Mouse (Mus musculus): Measurements from ENCODE around the gene Pklr. TPM values are rescaled to one million over a fixed set of nuclear protein-coding genes. Genes with fewer than 3 reads are reported as not detected.
A peak's percentile ranks its signal among the peaks of the same experiment; 100 is the strongest.

The Pklr gene
- polyA plus RNA-seq, 1 experiment from 2014 or later = 6.6 TPM

DNA sequence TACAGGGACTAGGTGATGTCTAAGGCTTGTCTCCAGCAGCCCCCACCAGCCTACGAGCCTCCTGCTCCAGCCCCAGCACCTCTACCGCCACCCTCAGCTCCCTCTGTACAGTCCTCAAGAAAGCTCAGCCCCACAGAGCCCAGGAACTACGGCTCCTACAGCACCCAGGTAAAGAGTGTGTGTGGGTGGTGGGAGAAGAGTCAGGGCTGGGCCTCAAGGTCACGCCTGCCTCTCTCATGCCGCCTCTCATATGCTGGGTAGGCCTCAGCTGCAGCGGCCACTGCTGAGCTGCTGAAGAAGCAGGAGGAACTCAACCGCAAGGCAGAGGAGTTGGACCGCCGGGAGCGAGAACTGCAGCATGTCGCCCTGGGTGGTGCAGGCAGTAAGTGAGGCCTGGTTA lies 43.1 kb downstream of the Pklr start:
- no peak for ATAC-seq (ENCODE audit: low FRiP score, low TSS enrichment)
- no peak overlapping the region for H3K9ac ChIP-seq (ENCODE audit: low read length)

DNA sequence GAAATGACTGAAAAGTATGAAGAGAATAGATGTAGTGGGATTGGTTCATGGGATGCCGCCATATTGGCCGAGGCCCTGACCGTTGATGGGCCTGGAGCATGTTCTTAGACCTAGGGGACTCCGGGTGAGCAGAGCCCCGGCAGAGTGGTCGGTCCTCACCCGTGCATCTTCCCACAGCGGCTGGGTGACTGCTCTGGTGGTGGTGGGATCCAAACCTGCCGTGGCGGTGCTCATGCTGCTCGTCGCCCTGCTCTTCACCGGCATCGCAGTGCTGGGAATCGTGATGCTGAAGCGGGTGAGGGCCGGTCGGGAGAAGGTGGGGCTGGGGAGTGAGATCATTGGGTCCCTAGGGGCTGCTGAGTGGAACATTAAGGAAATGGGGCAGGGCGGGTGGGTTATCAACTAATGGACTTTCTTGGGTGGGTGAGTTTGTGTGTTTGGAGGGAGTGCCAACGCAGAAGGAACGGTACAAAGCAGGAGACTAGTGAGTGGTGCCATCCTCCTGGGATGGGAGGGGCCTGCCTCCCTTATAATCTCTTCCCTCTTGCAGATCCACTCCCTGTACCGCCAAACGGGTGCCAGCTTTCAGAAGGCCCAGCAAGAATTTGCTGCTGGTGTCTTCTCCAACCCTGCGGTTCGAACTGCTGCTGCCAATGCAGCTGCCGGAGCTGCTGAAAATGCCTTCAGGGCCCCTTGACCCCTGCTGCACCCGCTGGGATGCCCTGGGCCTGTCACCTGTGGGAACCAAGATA lies 46.0 kb downstream of the Pklr start:
- H3K4me2 ChIP-seq (replicated peaks; ENCODE audit: low read depth) = no peak overlapping the region
- DNase-seq (ENCODE audit: low spot score) (no peak), ATAC-seq (ENCODE audit: low FRiP score, low TSS enrichment) (no peak)
- H3K4me3 ChIP-seq (ENCODE audit: low read depth, low read length) = no peak overlapping the region
- 89% methylated on average over 27 of the region's 27 CpGs for WGBS
- H3K36me3 ChIP-seq (ENCODE audit: control insufficient read depth, insufficient read depth, low read length) = peaks cover 19% of the 10 kb centered on the region; the same call in 1 of the 2 replicates
- TF ChIP-seq CTCF (IDR thresholded peaks at IDR 0.05; ENCODE audit: low read depth) (no peak), EP300 (optimal IDR thresholded peaks at IDR 0.05) (no peak)
- H3K9ac ChIP-seq (ENCODE audit: low read length) = no peak overlapping the region
- peaks cover 4% of the 10 kb centered on the region for H3K4me1 ChIP-seq (replicated peaks; ENCODE audit: control insufficient read depth, insufficient read depth)
- no peak overlapping the region for H3K27ac ChIP-seq (replicated peaks)
- no peaks in the 10 kb centered on the region for H3K27me3 ChIP-seq (ENCODE audit: control insufficient read depth, insufficient read depth, low read length)
- H3K9me3 ChIP-seq (ENCODE audit: control insufficient read depth, low read length) = no peaks in the 10 kb centered on the region

More for the DNA sequence above, 43.1 kb downstream of the Pklr start:
- no peak for DNase-seq (ENCODE audit: low spot score)
- Histone ChIP-seq H3K27me3 (ENCODE audit: control insufficient read depth, insufficient read depth, low read length) (no peaks in the 10 kb centered on the region), H3K36me3 (ENCODE audit: control insufficient read depth, insufficient read depth, low read length) (peaks cover 42% of the 10 kb centered on the region), H3K4me1 (replicated peaks; ENCODE audit: control insufficient read depth, insufficient read depth) (peaks cover 4% of the 10 kb centered on the region), H3K4me2 (replicated peaks; ENCODE audit: low read depth) (no peak overlapping the region), H3K9me3 (ENCODE audit: control insufficient read depth, low read length) (no peaks in the 10 kb centered on the region), H3K4me3 (ENCODE audit: low read depth, low read length) (no peak overlapping the region), H3K27ac (replicated peaks) (no peak overlapping the region)
- TF ChIP-seq EP300 (optimal IDR thresholded peaks at IDR 0.05) = no peak
- no peak for TF ChIP-seq CTCF (IDR thresholded peaks at IDR 0.05; ENCODE audit: low read depth)
- 89% methylated on average over 11 of the region's 11 CpGs for WGBS

DNA sequence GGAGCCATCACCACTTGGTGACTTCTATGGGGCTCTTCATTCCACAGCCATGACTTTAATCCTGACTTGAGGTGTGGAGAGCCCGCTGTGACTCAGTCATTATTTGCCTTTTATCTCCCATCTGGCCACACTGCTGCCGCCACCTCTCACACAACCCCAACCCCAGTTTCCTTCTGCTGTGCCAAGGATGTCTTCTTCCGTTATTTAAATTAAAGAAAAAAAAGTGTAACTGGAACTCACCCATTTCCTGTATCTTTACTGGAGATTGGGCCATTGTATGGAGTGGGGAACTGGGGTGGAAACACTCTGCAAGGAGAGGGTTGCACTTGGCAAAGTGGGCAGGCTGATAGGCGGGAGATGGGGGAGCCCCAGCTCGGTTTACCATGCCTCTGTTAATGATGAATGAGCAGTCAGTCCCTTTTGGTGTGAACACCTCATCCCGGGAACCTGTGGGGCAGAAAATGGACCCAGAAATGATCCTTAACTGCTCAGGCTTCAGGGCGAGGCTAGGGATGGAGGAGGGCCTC lies 46.7 kb downstream of the Pklr start:
- peaks cover 4% of the 10 kb centered on the region for H3K4me1 ChIP-seq (replicated peaks; ENCODE audit: control insufficient read depth, insufficient read depth)
- H3K9me3 ChIP-seq (ENCODE audit: control insufficient read depth, low read length) = no peaks in the 10 kb centered on the region
- WGBS = 35% methylated on average over 7 of the region's 7 CpGs
- peak overlapping the region; percentile 64 for H3K4me3 ChIP-seq (ENCODE audit: low read depth, low read length)
- TF ChIP-seq CTCF (IDR thresholded peaks at IDR 0.05; ENCODE audit: low read depth) (no peak), EP300 (optimal IDR thresholded peaks at IDR 0.05) (no peak)
- peaks cover 19% of the 10 kb centered on the region; the same call in 1 of the 2 replicates for H3K36me3 ChIP-seq (ENCODE audit: control insufficient read depth, insufficient read depth, low read length)
- H3K9ac ChIP-seq (ENCODE audit: low read length) = no peak overlapping the region
- no peak for DNase-seq (ENCODE audit: low spot score)
- no peaks in the 10 kb centered on the region for H3K27me3 ChIP-seq (ENCODE audit: control insufficient read depth, insufficient read depth, low read length)
- no peak overlapping the region; the same call in 1 of the 2 replicates for H3K27ac ChIP-seq (replicated peaks)
- H3K4me2 ChIP-seq (replicated peaks; ENCODE audit: low read depth) = peak overlapping the region; percentile 93
- no peak for ATAC-seq (ENCODE audit: low FRiP score, low TSS enrichment)

DNA sequence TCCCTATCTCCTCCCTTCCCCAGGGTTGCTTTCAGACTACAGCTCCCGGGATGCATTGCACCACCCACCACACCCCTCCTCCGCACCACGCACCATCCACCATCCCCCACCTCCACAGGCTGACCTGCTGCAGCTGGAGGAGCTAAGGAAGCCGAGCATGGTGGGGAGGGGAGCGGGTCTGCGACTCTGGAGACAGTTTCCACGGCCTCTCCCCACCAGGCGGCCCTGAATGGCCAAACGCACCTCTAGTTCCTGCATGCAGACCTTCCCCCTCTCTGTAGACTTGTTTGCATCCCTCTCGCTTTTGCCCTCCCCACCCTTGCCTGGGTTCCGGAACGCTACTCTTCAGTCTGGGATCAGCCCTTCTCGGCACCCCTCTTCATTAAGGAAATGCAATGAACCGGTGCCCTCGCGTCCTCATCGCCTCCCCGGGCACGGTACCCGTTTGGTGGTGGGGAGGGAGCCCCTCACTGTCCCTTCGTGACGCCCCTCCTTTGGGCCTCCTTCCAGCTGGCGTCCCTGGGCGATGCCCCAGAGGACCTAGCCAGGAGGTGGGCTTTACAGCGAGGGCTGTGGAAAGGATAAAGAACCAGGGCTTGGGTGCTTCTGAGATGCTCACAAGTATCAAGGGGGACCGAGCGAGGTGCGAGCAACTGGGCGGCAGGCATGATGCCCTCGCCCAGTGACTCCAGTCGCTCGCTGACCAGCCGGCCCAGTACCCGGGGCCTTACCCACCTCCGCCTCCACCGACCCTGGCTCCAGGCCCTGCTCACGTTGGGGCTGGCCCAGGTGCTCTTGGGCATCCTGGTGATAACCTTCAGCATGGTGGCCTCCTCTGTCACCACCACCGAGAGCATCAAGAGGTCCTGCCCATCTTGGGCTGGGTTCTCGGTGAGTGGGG lies 47.4 kb downstream of the Pklr start, which contains the start of gene Fam189b:
Gene Fam189b, plus strand, starts transcription at position 86 of the 901 bp plus-strand sequence.
- WGBS = 4% methylated on average over 36 of the region's 39 CpGs

DNA sequence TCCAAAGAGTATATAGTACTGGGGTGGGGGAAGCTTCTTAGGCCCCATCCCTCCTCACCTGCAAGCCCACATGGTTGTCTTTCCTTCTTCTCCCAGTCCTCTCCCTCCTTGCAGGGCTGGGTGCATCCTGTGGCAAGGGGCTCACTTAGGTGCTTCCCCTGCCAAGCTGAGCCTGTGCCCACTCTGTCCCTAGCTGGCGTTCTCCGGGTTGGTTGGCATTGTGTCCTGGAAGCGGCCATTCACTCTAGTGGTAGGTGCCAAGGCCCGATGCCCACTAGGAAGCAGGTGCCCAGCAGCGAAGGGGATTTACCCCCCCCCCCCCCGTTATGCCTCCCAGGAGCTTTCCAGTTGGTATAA lies 48.0 kb downstream of the Pklr start:
- DNase-seq (ENCODE audit: low spot score) = no peak
- 79% methylated on average over 6 of the region's 6 CpGs for WGBS
- Histone ChIP-seq H3K4me1 (replicated peaks; ENCODE audit: control insufficient read depth, insufficient read depth) (no peaks in the 10 kb centered on the region; the same call in 1 of the 2 replicates), H3K9me3 (ENCODE audit: control insufficient read depth, low read length) (no peaks in the 10 kb centered on the region), H3K27ac (replicated peaks) (no peak overlapping the region), H3K27me3 (ENCODE audit: control insufficient read depth, insufficient read depth, low read length) (no peaks in the 10 kb centered on the region), H3K9ac (ENCODE audit: low read length) (peak overlapping the region; percentile 74), H3K36me3 (ENCODE audit: control insufficient read depth, insufficient read depth, low read length) (peaks cover 19% of the 10 kb centered on the region; the same call in 1 of the 2 replicates), H3K4me2 (replicated peaks; ENCODE audit: low read depth) (peak overlapping the region; percentile 93), H3K4me3 (ENCODE audit: low read depth, low read length) (peak overlapping the region; percentile 64)
- no peak for TF ChIP-seq EP300 (optimal IDR thresholded peaks at IDR 0.05)
- TF ChIP-seq CTCF (IDR thresholded peaks at IDR 0.05; ENCODE audit: low read depth) = no peak
- no peak for ATAC-seq (ENCODE audit: low FRiP score, low TSS enrichment)

More for the DNA sequence above, 47.4 kb downstream of the Pklr start, which contains the start of gene Fam189b:
- ATAC-seq (ENCODE audit: low FRiP score, low TSS enrichment) (peak; percentile 91), DNase-seq (ENCODE audit: low spot score) (peak; percentile 88)
- peak within 1 kb of the TSS; percentile 64 for H3K4me3 ChIP-seq (ENCODE audit: low read depth, low read length)
- peak within 1 kb of the TSS; percentile 49 for H3K27ac ChIP-seq (replicated peaks)
- H3K9me3 ChIP-seq (ENCODE audit: control insufficient read depth, low read length) = no peaks in the 10 kb centered on the region
- no peak for TF ChIP-seq CTCF (IDR thresholded peaks at IDR 0.05; ENCODE audit: low read depth)
- TF ChIP-seq EP300 (optimal IDR thresholded peaks at IDR 0.05) = no peak
- H3K36me3 ChIP-seq (ENCODE audit: control insufficient read depth, insufficient read depth, low read length) = peaks cover 19% of the 10 kb centered on the region; the same call in 1 of the 2 replicates
- peaks cover 2% of the 10 kb centered on the region for H3K4me1 ChIP-seq (replicated peaks; ENCODE audit: control insufficient read depth, insufficient read depth)
- H3K9ac ChIP-seq (ENCODE audit: low read length) = peak within 1 kb of the TSS; percentile 74
- H3K27me3 ChIP-seq (ENCODE audit: control insufficient read depth, insufficient read depth, low read length) = no peaks in the 10 kb centered on the region
- peak within 1 kb of the TSS; percentile 93 for H3K4me2 ChIP-seq (replicated peaks; ENCODE audit: low read depth)

Data from stomach, postnatal 0 days (tissue).